17 mouse cellular contexts compared by ENCODE assay signal in genomic region chr14:73331386-73331785, GRCm38 (mm10).
"Had no signal": no experiment of that assay in that cellular context is flagged by ENCODE, and none has a peak within 500 bp of the region (broad histone marks: within the 10 kb centered on the region; RNA-seq: fewer than 3 reads in every experiment).

No protein-coding gene starts in this region.

- H3K4me2 ChIP-seq: lung, embryonic 15.5 days; midbrain, embryonic 13.5 days; midbrain, embryonic 15.5 days; neural tube, embryonic 12.5 days; stomach, embryonic 15.5 days had no signal

- H3K4me3 ChIP-seq: lung, embryonic 15.5 days; megakaryocyte, embryonic 14.5 days; midbrain, embryonic 13.5 days; midbrain, embryonic 15.5 days; neural tube, embryonic 12.5 days; stomach, embryonic 15.5 days had no signal

- H3K27me3 ChIP-seq: lung, embryonic 15.5 days; megakaryocyte, embryonic 14.5 days; midbrain, embryonic 13.5 days; midbrain, embryonic 15.5 days; neural tube, embryonic 12.5 days; stomach, embryonic 15.5 days had no signal

- H3K9me3 ChIP-seq: lung, embryonic 15.5 days; megakaryocyte, embryonic 14.5 days; midbrain, embryonic 13.5 days; midbrain, embryonic 15.5 days; neural tube, embryonic 12.5 days; stomach, embryonic 15.5 days had no signal

- ATAC-seq: liver, postnatal 0 days; lung, postnatal 0 days; midbrain, embryonic 13.5 days; midbrain, embryonic 15.5 days had no signal

- H3K27ac ChIP-seq: lung, embryonic 15.5 days; macrophage; midbrain, embryonic 13.5 days; midbrain, embryonic 15.5 days; neural tube, embryonic 12.5 days; stomach, embryonic 15.5 days; stomach, postnatal 0 days had no signal

- H3K36me3 ChIP-seq: lung, embryonic 15.5 days; midbrain, embryonic 13.5 days; midbrain, embryonic 15.5 days; neural tube, embryonic 12.5 days; stomach, embryonic 15.5 days had no signal

- H3K4me1 ChIP-seq: stomach, embryonic 15.5 days had no signal

- H3K9ac ChIP-seq: liver, postnatal 0 days; lung, embryonic 15.5 days; midbrain, embryonic 13.5 days; midbrain, embryonic 15.5 days; neural tube, embryonic 12.5 days; stomach, embryonic 15.5 days had no signal

- DNase-seq: liver, postnatal 0 days; lung, adult 2 months; lung, postnatal 14 days; lung, postnatal 36 days; right cerebral cortex, postnatal 14 days; thymus, adult 2 months; thymus, postnatal 25 days; thymus, postnatal 4 days had no signal
